Mouse (Mus musculus) brain, embryonic 14.5 days (tissue): ENCODE measurements around the gene Dner.

Experiments
- CTCF ChIP-seq: fragments of 200-500 bp; IDR thresholded peaks from 2 replicates; pipeline ENCODE4 v1.5.1; 2012; ENCODE audit warnings: inconsistent platforms, mild to moderate bottlenecking, moderate library complexity, borderline replicate concordance; ENCODE audit not compliant: insufficient read depth, insufficient read length; ENCODE audit errors: extremely low read depth
- POLR2A ChIP-seq: fragments of 200-500 bp; IDR thresholded peaks from 2 replicates; pipeline ENCODE4 v1.6.1; 2012; ENCODE audit warnings: mild to moderate bottlenecking, inconsistent platforms, borderline replicate concordance; ENCODE audit not compliant: poor library complexity, insufficient read depth, insufficient read length, severe bottlenecking; ENCODE audit errors: extremely low read depth

DNA sequence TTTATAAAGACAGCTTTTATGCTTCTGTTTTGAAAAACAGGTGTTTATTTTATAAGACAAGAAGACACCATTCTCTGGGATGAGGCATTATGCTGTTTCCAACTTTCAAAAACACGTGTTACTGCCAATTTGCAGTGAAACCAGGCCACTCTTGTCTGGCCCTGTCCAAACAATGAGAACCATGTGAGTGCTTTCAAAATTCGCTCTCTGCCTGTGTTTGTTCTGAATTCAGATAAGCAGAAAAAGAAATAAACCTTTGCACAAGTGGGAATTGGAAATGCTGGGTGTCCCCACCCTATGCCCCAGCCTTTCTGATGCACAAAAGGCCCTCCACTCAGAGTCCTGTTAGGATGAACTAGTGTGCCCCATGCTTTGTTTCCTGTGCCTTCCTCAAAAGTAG, 276.6 kb downstream of the Dner start:
- no peak for TF ChIP-seq CTCF
- no peak for TF ChIP-seq POLR2A
